Mouse (Mus musculus): Measurements from ENCODE around the gene Cyp4f17.
"Not testable (repeated sequence)": the region's sequence is repeated elsewhere in the genome, so short reads cannot be mapped to it uniquely, and the experiment has no call there.

Gene Cyp4f17

GRCm38 (mm10) chr17:32505851-32506728 lies at the start of gene Cyp4f17:
Gene Cyp4f17, plus strand, starts transcription at chr17:32506050.
- in situ Hi-C loops (cut with MboI, MseI), result no loop called here

- in situ Hi-C loops (cut with MboI, MseI), result no loop called here
Measured at GRCm38 (mm10) chr17:32468494-32468893, 37.4 kb upstream of the Cyp4f17 start.

GRCm38 (mm10) chr17:32470795-32471194 lies 35.1 kb upstream of the Cyp4f17 start:
- in situ Hi-C loops (cut with MboI, MseI), result no loop called here

DNA sequence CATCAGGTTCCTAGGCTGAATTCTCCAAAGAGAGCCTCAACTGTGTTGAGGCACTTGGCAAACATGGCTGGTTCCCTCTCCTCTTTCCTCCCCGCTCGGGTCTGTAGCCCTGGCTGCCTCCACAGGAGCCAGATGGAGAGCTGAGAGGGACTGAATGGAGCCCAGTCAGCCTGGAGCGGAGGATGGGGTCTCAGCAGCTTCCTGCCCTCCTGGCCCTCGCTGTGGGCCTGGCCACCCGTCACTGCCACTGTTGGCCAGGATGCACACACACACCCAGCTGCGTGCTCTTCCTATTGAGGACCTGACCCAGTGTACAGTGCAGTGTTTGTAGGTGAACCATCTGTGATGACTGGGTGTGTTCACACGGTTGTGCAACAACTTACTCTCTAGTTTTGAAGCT lies 33.7 kb upstream of the Cyp4f17 start:
- in situ Hi-C loops (cut with MboI, MseI), result no loop called here

DNA sequence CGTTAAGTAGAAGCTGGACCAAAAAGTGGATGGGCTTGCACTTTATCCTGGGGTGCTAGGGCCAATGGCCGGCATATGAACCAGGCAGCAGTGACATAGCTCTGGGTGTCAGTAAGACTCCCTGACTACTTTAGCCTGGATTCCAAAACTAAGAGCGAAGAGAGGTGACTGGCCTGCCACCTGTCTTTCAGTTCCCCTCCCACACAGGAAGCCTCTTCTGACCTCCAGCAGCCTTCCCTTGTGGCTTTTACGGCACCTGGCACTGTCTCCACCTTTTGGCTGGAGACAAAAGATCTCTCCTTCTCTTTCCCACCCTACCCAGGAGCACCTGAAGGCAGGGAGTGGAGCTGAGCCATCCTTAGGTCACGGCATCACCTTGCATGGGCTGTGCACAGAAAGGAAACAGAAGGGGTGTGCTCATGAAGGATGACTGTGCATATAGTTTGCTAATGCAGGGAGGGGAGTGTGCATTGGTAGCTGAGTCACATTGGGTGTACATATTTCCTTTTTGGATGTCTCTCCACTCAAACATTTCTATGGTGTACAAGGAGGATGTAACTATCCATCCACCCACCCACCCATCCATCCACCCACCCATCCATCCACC lies 30.8 kb upstream of the Cyp4f17 start:
- in situ Hi-C loops (cut with MboI, MseI), result no loop called here

- in situ Hi-C loops (cut with MboI, MseI), result no loop called here
Measured at GRCm38 (mm10) chr17:32477204-32477603, 28.6 kb upstream of the Cyp4f17 start.

DNA sequence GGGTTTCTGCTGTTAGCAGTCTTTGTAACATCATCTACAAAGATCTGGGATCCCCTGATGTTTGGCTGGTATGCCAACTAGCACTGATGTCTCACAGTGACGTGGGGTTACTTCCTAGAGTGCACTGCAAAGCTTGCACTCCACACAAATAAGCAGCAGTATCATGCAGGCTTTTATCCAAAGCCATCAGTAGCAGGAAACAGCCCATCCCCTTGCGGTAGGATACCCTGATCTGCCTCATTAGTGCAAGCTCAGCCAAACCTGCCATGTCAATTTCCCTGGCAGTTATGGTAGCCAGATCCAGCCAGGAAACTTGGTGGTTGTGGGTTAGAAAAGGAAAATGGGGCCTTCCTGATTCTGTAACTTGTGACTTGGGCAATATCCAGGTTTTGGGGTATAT lies 27.1 kb upstream of the Cyp4f17 start:
- in situ Hi-C loops (cut with MboI, MseI), result no loop called here

DNA sequence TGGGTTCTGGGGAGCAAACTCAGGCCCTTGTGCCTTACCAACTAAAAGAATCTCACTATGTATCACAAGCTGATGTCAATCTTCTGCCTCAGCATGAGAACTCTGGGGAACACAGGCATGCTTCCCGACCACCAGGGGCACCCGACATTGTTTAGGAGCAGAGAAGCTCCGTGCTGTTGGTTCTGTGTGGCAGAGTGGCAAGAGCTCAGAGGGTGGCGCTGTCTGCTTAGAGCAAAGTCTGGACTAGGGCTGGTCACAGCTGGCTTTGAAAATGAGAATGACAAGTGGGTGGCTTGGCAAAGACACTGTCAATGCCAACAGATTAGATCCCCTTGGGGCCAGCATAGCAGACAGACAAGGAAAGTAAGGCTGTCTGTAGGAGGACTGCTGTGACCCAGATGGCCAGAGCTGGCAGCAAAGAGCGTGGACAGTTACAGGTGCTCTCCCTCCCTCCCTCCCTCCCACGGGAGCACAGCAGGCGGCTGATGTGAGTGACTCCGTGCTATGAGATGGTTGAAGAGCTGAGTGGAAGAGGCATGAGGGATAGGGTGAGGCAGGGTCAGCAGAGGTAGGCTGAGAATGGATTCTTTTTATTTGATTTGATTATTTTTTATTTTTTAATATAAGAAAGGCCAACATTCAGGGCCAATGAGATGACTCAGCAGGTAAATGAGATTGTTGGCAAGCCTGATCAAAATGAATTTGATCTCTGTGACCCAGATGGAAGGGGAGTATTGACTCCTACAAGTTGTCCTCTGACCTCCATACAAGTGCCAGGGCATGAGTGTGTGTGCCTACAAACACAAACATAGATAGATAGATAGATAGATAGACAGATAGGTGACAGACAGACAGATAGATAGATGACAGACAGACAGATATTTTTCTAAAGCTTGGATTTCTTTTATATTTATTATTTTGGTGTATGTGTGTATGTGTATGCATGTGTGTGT lies 26.0 kb upstream of the Cyp4f17 start:
- in situ Hi-C loops (cut with MboI, MseI), result loop anchor here (5.0 kb wide), 1 partner anchor 138 kb away; no protein-coding TSS in a partner anchor

DNA sequence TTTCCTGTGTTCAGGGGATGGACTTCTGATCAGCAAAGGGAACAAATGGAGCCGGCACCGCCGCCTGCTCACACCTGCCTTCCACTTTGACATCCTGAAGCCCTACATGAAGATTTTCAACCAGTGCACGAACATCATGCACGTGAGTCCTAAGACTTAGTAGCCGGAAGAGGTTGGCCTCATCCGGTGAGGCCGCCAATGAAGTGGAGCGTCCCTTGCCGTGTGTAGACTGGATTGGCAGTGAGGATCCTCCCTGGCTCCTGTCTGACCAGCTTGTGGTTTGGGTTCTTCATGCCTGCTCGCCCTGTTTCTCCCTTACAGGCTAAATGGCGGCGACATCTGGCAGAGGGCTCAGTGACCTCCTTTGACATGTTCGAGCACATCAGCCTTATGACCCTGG lies 24.1 kb upstream of the Cyp4f17 start:
- in situ Hi-C loops (cut with MboI, MseI), result loop anchor here (5.0 kb wide), 1 partner anchor 139 kb away; no protein-coding TSS in a partner anchor

DNA sequence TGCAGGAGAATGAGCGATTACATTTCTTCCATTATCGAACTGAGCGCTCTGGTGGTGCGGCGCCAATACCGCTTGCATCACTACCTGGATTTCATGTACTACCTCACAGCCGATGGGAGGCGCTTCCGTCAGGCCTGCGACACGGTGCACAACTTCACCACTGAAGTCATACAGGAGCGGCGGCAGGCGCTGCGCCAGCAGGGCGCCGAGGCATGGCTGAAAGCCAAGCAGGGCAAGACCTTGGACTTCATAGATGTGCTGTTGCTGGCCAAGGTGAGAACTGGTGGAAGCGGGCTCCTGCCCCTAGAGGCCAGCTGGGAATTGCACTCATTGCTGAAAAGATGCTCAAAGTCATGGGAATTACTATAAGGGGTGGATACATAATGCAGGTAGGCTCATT lies 22.6 kb upstream of the Cyp4f17 start:
- in situ Hi-C loops (cut with MboI, MseI), result loop anchor here (5.0 kb wide), 1 partner anchor 141 kb away; no protein-coding TSS in a partner anchor

DNA sequence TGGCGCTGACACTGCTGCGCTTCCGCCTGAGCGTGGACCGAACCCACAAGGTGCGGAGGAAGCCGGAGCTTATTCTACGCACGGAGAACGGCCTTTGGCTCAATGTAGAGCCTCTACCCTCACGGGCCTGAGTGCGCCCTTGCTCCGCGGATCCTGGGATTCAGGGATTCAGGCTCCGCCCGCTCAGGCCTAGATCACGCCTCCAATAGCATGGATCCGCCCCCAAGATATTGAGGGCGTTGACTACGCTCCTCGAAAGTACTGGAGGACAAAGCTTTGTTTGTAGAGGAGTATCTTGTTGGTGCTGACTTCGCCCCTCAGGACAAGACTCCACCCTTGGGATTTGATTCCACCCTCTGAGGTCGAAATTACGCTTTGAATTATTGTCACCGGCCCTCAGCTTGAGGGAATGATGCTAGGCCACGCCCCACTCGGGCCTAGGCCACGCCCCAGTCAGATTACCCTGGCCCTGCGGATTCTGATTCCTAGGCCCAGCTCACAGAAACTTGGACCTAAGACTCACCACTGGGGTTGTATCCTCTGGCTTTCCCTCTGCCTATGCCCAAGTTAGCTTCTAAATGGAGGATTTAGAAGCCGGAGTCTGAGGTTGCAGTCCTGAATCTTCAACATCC lies 13.4 kb upstream of the Cyp4f17 start:
- in situ Hi-C loops (cut with MboI, MseI), result loop anchor here (5.0 kb wide), 1 partner anchor 40 kb away; the partner anchor contains the start of gene Cyp4f39

DNA sequence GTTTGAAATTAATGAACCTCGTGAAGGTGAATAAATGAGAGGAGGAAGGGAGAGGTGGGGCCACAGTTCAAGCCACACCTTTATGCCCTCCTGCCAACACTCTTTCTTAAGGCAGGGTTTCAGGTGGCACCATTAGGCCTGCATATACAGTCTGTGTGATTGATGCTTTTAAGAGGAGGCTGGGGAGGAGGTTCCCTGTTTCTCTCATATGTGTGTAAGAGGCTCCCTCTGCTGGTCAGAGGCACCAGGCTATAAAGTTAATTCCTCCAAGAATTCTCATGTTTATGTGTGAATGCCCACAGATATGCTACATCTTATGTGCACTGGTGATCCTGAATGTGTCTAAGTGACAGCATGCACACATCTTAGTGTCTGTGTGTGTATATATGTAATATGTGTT lies 11.2 kb upstream of the Cyp4f17 start:
- in situ Hi-C loops (cut with MboI, MseI), result loop anchor here (5.0 kb wide), 1 partner anchor 42 kb away; the partner anchor contains the start of gene Cyp4f39

DNA sequence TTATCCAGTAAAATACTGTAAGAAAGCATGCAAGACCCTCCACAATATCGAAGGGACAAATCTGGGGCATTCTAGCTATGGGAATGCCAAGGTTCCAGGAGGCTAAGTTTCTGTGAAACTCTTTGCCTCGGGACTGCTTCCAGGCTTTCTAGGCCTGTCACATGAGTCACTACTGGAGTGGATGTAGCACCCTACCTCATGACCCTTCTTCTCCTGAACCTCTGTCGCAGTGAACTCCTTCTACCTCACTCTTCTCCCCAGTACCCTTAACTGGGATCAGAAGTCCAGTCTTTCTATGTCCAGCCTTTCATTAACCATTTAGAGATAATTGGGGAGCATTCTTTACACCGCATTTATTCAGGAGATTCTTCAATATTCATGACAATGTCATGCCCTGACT lies 5.3 kb upstream of the Cyp4f17 start:
- in situ Hi-C loops (cut with MboI, MseI), result not testable (repeated sequence)

- in situ Hi-C loops (cut with MboI, MseI), result no loop called here
Measured at GRCm38 (mm10) chr17:32501051-32501450, 4.8 kb upstream of the Cyp4f17 start.

DNA sequence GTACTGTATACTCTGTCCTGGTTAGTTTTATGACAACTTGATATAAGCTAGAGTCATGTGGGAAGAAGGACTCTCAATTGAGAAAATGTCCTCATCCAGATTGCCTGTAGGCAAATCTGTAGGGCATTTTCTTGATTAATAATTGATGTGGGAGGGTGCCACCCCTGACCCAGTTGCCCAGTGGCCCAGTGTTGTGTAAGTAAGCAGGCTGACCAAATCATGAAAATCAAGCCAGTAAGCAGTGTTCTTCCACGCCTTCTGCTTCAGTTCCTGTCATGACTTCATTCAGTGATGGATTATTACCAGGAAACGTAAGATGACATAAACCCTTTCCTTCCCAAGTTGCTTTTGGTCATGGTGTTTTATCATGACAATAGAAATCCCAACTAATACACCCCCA lies 2.7 kb upstream of the Cyp4f17 start:
- in situ Hi-C loops (cut with MboI, MseI), result no loop called here

GRCm38 (mm10) chr17:32506729-32507245 lies 937 bp downstream of the Cyp4f17 start:
- in situ Hi-C loops (cut with MboI, MseI), result no loop called here

- in situ Hi-C loops (cut with MboI, MseI), result loop anchor here (10.0 kb wide), 1 partner anchor 781 kb away; no protein-coding TSS in a partner anchor
Measured at GRCm38 (mm10) chr17:32516126-32516525, 10.3 kb downstream of the Cyp4f17 start.

- in situ Hi-C loops (cut with MboI, MseI), result no loop called here
Measured at GRCm38 (mm10) chr17:32521981-32522380, 16.1 kb downstream of the Cyp4f17 start.

DNA sequence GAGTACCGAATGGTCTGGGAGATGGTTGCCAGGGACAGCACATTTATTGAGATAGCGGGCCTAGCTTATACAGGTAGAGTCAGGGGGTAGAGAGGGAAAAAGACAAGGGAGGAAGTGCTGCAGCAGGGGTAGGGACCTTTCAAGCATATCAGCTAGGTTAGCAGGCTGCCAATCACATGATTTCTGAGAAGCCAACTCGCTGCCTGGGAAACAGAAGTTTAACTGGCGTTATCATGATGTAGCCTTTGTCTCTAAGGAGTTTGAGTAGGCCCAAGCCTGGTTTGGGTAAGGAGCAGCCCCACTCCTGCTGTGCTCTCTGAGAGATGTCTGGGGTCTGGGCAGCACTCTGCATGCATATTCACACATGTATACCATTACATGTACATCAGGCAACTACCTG lies 16.5 kb downstream of the Cyp4f17 start:
- in situ Hi-C loops (cut with MboI, MseI), result no loop called here

DNA sequence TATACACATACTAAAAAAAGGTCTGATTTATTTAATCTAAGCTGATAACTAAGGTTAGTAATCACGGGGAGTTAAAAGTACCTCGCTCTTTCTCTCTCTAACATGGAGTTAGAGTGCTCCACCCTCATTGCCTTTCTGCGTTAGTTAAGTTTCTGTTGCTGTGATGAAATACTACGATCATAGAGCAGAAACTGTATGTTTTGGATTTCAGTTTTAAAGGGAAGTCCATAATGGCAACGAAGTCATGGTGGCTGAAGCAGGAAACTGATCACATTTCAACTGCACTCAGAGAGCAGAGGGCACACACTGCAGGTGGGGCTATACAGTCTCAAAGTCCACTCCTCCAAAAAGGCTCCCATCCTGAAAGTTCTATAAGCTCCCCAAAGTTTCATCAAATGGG lies 17.0 kb downstream of the Cyp4f17 start:
- in situ Hi-C loops (cut with MboI, MseI), result no loop called here

GRCm38 (mm10) chr17:32523895-32524294 lies 18.0 kb downstream of the Cyp4f17 start:
- in situ Hi-C loops (cut with MboI, MseI), result no loop called here

All from T-helper 1 cell (primary cell).